Mouse (Mus musculus): ENCODE measurements around the gene Sema6d. TPM values are rescaled to one million over a fixed set of nuclear protein-coding genes. Genes with fewer than 3 reads are reported as not detected.

The Sema6d gene
- total and polyA plus RNA-seq, 2 experiments from 2014 or later: 22.6 to 64.8 TPM

GRCm38 (mm10) chr2:124176711-124177169 is 87.0 kb downstream of the Sema6d start:
- Histone ChIP-seq H3K36me3 (ENCODE audit: insufficient read depth, low read length) (no peaks in the 10 kb centered on the region), H3K9me3 (ENCODE audit: low read length) (no peaks in the 10 kb centered on the region), H3K27me3 (ENCODE audit: insufficient read depth, low read length) (no peaks in the 10 kb centered on the region), H3K9ac (replicated peaks; ENCODE audit: low read length, poor library complexity, severe bottlenecking) (no peak overlapping the region), H3K4me3 (ENCODE audit: low read depth, low read length) (no peak overlapping the region), H3K4me1 (ENCODE audit: insufficient read depth, low read length) (no peaks in the 10 kb centered on the region), H3K27ac (ENCODE audit: low read depth, low read length) (peak overlapping the region; percentile 8; the same call in 1 of the 2 replicates), H3K4me2 (ENCODE audit: low read depth, low read length, poor library complexity, severe bottlenecking) (no peak overlapping the region)
- ATAC-seq (ENCODE audit: low FRiP score) (no peak; the same call in 1 of the 2 replicates), DNase-seq (ENCODE audit: low spot score) (peak; percentile 36)
- no peak for TF ChIP-seq CTCF (IDR thresholded peaks at IDR 0.05)
- WGBS: 42% methylated on average over 4 of the region's 4 CpGs

GRCm38 (mm10) chr2:124189271-124189670 is 99.5 kb downstream of the Sema6d start:
- no peaks in the 10 kb centered on the region for H3K27me3 ChIP-seq (ENCODE audit: insufficient read depth, low read length)
- ATAC-seq (ENCODE audit: low FRiP score) (no peak), DNase-seq (ENCODE audit: low spot score) (no peak)
- no peak overlapping the region for H3K9ac ChIP-seq (replicated peaks; ENCODE audit: low read length, poor library complexity, severe bottlenecking)
- H3K4me2 ChIP-seq (ENCODE audit: low read depth, low read length, poor library complexity, severe bottlenecking): no peak overlapping the region
- H3K36me3 ChIP-seq (ENCODE audit: insufficient read depth, low read length): no peaks in the 10 kb centered on the region
- no peaks in the 10 kb centered on the region for H3K9me3 ChIP-seq (ENCODE audit: low read length)
- no peaks in the 10 kb centered on the region for H3K4me1 ChIP-seq (ENCODE audit: insufficient read depth, low read length)
- WGBS: 77% methylated on average over 2 of the region's 2 CpGs
- no peak overlapping the region for H3K4me3 ChIP-seq (ENCODE audit: low read depth, low read length)
- no peak for TF ChIP-seq CTCF (IDR thresholded peaks at IDR 0.05)
- no peak overlapping the region for H3K27ac ChIP-seq (ENCODE audit: low read depth, low read length)

- DNase-seq (ENCODE audit: low spot score): no peak
Observed at GRCm38 (mm10) chr2:124194041-124194440, 104.3 kb downstream of the Sema6d start.

GRCm38 (mm10) chr2:124201493-124201892 is 111.7 kb downstream of the Sema6d start:
- Histone ChIP-seq H3K9ac (replicated peaks; ENCODE audit: low read length, poor library complexity, severe bottlenecking) (no peak overlapping the region), H3K9me3 (ENCODE audit: low read length) (no peaks in the 10 kb centered on the region), H3K4me1 (ENCODE audit: insufficient read depth, low read length) (no peaks in the 10 kb centered on the region), H3K27me3 (ENCODE audit: insufficient read depth, low read length) (no peaks in the 10 kb centered on the region), H3K36me3 (ENCODE audit: insufficient read depth, low read length) (no peaks in the 10 kb centered on the region), H3K4me3 (ENCODE audit: low read depth, low read length) (no peak overlapping the region), H3K27ac (ENCODE audit: low read depth, low read length) (no peak overlapping the region), H3K4me2 (ENCODE audit: low read depth, low read length, poor library complexity, severe bottlenecking) (no peak overlapping the region)
- 85% methylated on average over 5 of the region's 5 CpGs for WGBS
- no peak for TF ChIP-seq CTCF (IDR thresholded peaks at IDR 0.05)
- DNase-seq (ENCODE audit: low spot score) (no peak), ATAC-seq (ENCODE audit: low FRiP score) (no peak)

More at GRCm38 (mm10) chr2:124194041-124194440, 104.3 kb downstream of the Sema6d start:
- no peaks in the 10 kb centered on the region for H3K27me3 ChIP-seq (ENCODE audit: insufficient read depth, low read length)
- H3K27ac ChIP-seq (ENCODE audit: low read depth, low read length): no peak overlapping the region
- H3K9me3 ChIP-seq (ENCODE audit: low read length): no peaks in the 10 kb centered on the region
- H3K4me3 ChIP-seq (ENCODE audit: low read depth, low read length): no peak overlapping the region
- 73% methylated on average over 5 of the region's 5 CpGs for WGBS
- no peak overlapping the region for H3K4me2 ChIP-seq (ENCODE audit: low read depth, low read length, poor library complexity, severe bottlenecking)
- no peak for TF ChIP-seq CTCF (IDR thresholded peaks at IDR 0.05)
- no peak overlapping the region for H3K9ac ChIP-seq (replicated peaks; ENCODE audit: low read length, poor library complexity, severe bottlenecking)
- no peak for ATAC-seq (ENCODE audit: low FRiP score)
- H3K4me1 ChIP-seq (ENCODE audit: insufficient read depth, low read length): no peaks in the 10 kb centered on the region
- no peaks in the 10 kb centered on the region for H3K36me3 ChIP-seq (ENCODE audit: insufficient read depth, low read length)

GRCm38 (mm10) chr2:124202475-124202990 is 112.8 kb downstream of the Sema6d start:
- 30% methylated on average over 4 of the region's 4 CpGs for WGBS
- Histone ChIP-seq H3K9ac (replicated peaks; ENCODE audit: low read length, poor library complexity, severe bottlenecking) (no peak overlapping the region), H3K4me3 (ENCODE audit: low read depth, low read length) (no peak overlapping the region), H3K9me3 (ENCODE audit: low read length) (no peaks in the 10 kb centered on the region), H3K4me2 (ENCODE audit: low read depth, low read length, poor library complexity, severe bottlenecking) (no peak overlapping the region), H3K36me3 (ENCODE audit: insufficient read depth, low read length) (no peaks in the 10 kb centered on the region), H3K4me1 (ENCODE audit: insufficient read depth, low read length) (no peaks in the 10 kb centered on the region), H3K27me3 (ENCODE audit: insufficient read depth, low read length) (no peaks in the 10 kb centered on the region), H3K27ac (ENCODE audit: low read depth, low read length) (no peak overlapping the region)
- ATAC-seq (ENCODE audit: low FRiP score): no peak
- DNase-seq (ENCODE audit: low spot score): peak; percentile 31
- TF ChIP-seq CTCF (IDR thresholded peaks at IDR 0.05): no peak

- H3K27me3 ChIP-seq (ENCODE audit: insufficient read depth, low read length): no peaks in the 10 kb centered on the region
- H3K9me3 ChIP-seq (ENCODE audit: low read length): no peaks in the 10 kb centered on the region
- H3K36me3 ChIP-seq (ENCODE audit: insufficient read depth, low read length): no peaks in the 10 kb centered on the region
- no peak for TF ChIP-seq CTCF (IDR thresholded peaks at IDR 0.05)
- H3K4me2 ChIP-seq (ENCODE audit: low read depth, low read length, poor library complexity, severe bottlenecking): no peak overlapping the region
- WGBS: 88% methylated on average over 5 of the region's 5 CpGs
- no peaks in the 10 kb centered on the region for H3K4me1 ChIP-seq (ENCODE audit: insufficient read depth, low read length)
- H3K27ac ChIP-seq (ENCODE audit: low read depth, low read length): no peak overlapping the region
- H3K9ac ChIP-seq (replicated peaks; ENCODE audit: low read length, poor library complexity, severe bottlenecking): no peak overlapping the region
- no peak for DNase-seq (ENCODE audit: low spot score)
- no peak for ATAC-seq (ENCODE audit: low FRiP score)
- H3K4me3 ChIP-seq (ENCODE audit: low read depth, low read length): no peak overlapping the region
Observed at GRCm38 (mm10) chr2:124205811-124206210, 116.0 kb downstream of the Sema6d start.

Measured in midbrain, postnatal 0 days (tissue).